Mouse (Mus musculus): ENCODE results near the gene Ace3. TPM values are rescaled to one million over a fixed set of nuclear protein-coding genes. Genes with fewer than 3 reads are reported as not detected.

The Ace3 gene
- polyA plus RNA-seq, 1 experiment from 2014 or later: not detected

DNA sequence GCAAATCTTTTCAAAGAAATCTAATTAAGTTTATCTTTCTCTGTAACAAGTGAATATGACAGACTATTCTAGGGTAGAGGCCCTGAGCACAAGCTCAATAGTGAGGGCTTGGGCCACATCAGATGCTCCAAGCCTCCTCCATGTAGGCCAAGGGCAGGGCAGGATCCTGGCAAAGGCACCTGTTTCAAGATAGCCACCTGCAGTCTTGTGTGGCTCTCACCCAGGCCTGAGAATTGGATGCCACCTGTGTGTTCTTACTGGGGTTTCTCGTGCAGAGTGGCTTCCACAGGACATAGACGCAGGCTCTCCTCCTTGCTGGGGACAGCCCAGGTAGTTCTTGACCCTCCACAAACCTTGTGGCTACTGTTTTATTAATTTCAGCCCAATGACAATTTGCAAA lies 16.2 kb upstream of the Ace3 start:
- ATAC-seq (ENCODE audit: insufficient number of reproducible peaks, insufficient read depth, low FRiP score, low read depth): no peak

DNA sequence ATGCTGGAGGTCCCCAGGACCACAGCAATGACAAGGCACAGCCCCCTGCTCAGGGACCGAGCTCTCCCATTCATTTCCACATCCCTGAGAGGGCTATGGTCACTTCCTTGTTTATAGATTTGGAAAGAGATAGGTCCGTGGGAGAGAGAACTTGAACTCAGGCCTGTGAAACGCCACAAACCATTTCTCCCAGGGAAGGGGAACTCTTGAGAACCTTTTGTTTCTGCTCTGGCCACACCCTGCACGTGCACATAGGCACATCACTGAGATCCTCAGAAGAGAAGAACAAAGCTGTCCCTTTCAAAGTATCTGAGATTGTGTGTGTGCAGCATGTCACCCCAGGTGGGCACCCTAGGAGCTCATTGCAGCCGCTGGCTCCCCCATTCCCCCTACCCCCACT lies 15.8 kb upstream of the Ace3 start:
- Histone ChIP-seq H3K4me1 (ENCODE audit: control insufficient read depth in 2 of 2, insufficient read depth in 2 of 2, low read length in 2 of 2) (no peaks in the 10 kb centered on the region), H3K27me3 (ENCODE audit: control insufficient read depth, insufficient read depth, low read length) (peaks cover 2% of the 10 kb centered on the region; the same call in 1 of the 2 replicates), H3K4me3 (ENCODE audit: control insufficient read depth in 1 of 2, insufficient read depth in 1 of 2, low read depth in 1 of 2, low read length in 2 of 2) (no peak overlapping the region), H3K9ac (ENCODE audit: low read length) (no peak overlapping the region), H3K36me3 (ENCODE audit: control insufficient read depth, insufficient read depth, low read length) (no peaks in the 10 kb centered on the region), H3K27ac (replicated peaks in 1 of 2; ENCODE audit: control insufficient read depth in 1 of 2, insufficient read depth in 1 of 2, low read depth in 2 of 2, low read length in 2 of 2) (no peak overlapping the region), H3K9me3 (ENCODE audit: control insufficient read depth, low read length) (no peaks in the 10 kb centered on the region), H3K4me2 (ENCODE audit: low read length) (no peak overlapping the region)
- no peak for ATAC-seq (ENCODE audit: insufficient number of reproducible peaks, insufficient read depth, low FRiP score, low read depth)
- 56% methylated on average over 5 of the region's 5 CpGs for WGBS

More for the DNA sequence above, 16.2 kb upstream of the Ace3 start:
- Histone ChIP-seq H3K9ac (ENCODE audit: low read length) (no peak overlapping the region), H3K36me3 (ENCODE audit: control insufficient read depth, insufficient read depth, low read length) (no peaks in the 10 kb centered on the region), H3K27ac (replicated peaks in 1 of 2; ENCODE audit: control insufficient read depth in 1 of 2, insufficient read depth in 1 of 2, low read depth in 2 of 2, low read length in 2 of 2) (no peak overlapping the region), H3K4me2 (ENCODE audit: low read length) (no peak overlapping the region), H3K4me3 (ENCODE audit: control insufficient read depth in 1 of 2, insufficient read depth in 1 of 2, low read depth in 1 of 2, low read length in 2 of 2) (no peak overlapping the region), H3K4me1 (ENCODE audit: control insufficient read depth in 2 of 2, insufficient read depth in 2 of 2, low read length in 2 of 2) (no peaks in the 10 kb centered on the region), H3K9me3 (ENCODE audit: control insufficient read depth, low read length) (no peaks in the 10 kb centered on the region), H3K27me3 (ENCODE audit: control insufficient read depth, insufficient read depth, low read length) (peaks cover 6% of the 10 kb centered on the region)
- WGBS: 69% methylated on average over 2 of the region's 2 CpGs

DNA sequence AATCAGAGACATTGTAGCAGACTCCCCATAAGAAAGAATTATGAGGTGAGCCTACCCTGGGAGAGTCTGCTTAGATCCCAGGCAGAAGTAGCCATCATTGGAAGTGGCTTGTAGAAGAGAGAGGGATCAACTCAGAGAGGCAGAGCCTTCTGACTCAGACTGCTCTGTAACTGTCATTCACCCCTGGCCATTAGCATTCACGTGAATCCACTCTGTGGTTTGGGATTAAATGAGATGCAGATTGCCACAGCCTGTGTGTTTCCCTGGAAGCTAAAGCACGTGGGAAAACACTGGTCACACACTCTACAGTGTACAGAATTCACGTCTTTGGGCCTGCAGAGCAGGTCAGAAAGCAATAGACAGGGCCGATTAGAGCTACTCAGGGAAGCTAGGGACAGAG lies 10.0 kb upstream of the Ace3 start:
- Histone ChIP-seq H3K4me1 (ENCODE audit: control insufficient read depth in 2 of 2, insufficient read depth in 2 of 2, low read length in 2 of 2) (peaks cover 3 to 4% of the 10 kb centered on the region in 2 experiments; a peak in 2 of 4 replicates), H3K9ac (ENCODE audit: low read length) (no peak overlapping the region), H3K4me2 (ENCODE audit: low read length) (no peak overlapping the region), H3K27me3 (ENCODE audit: control insufficient read depth, insufficient read depth, low read length) (no peaks in the 10 kb centered on the region; the same call in 1 of the 2 replicates), H3K4me3 (ENCODE audit: control insufficient read depth in 1 of 2, insufficient read depth in 1 of 2, low read depth in 1 of 2, low read length in 2 of 2) (no peak overlapping the region), H3K27ac (replicated peaks in 1 of 2; ENCODE audit: control insufficient read depth in 1 of 2, insufficient read depth in 1 of 2, low read depth in 2 of 2, low read length in 2 of 2) (no peak overlapping the region), H3K9me3 (ENCODE audit: control insufficient read depth, low read length) (no peaks in the 10 kb centered on the region), H3K36me3 (ENCODE audit: control insufficient read depth, insufficient read depth, low read length) (no peaks in the 10 kb centered on the region)
- no peak for ATAC-seq (ENCODE audit: insufficient number of reproducible peaks, insufficient read depth, low FRiP score, low read depth)
- WGBS: 58% methylated on average over 4 of the region's 4 CpGs

GRCm38 (mm10) chr11:105987446-105987845 lies 7.0 kb upstream of the Ace3 start:
- Histone ChIP-seq H3K27me3 (ENCODE audit: control insufficient read depth, insufficient read depth, low read length) (no peaks in the 10 kb centered on the region), H3K27ac (replicated peaks in 1 of 2; ENCODE audit: control insufficient read depth in 1 of 2, insufficient read depth in 1 of 2, low read depth in 2 of 2, low read length in 2 of 2) (no peak overlapping the region)
- no peak for ATAC-seq (ENCODE audit: insufficient number of reproducible peaks, insufficient read depth, low FRiP score, low read depth)

GRCm38 (mm10) chr11:105989446-105989845 lies 5.0 kb upstream of the Ace3 start:
- no peaks in the 10 kb centered on the region for H3K27me3 ChIP-seq (ENCODE audit: control insufficient read depth, insufficient read depth, low read length)
- no peaks in the 10 kb centered on the region for H3K9me3 ChIP-seq (ENCODE audit: control insufficient read depth, low read length)
- no peak overlapping the region for H3K9ac ChIP-seq (ENCODE audit: low read length)
- no peak overlapping the region for H3K4me2 ChIP-seq (ENCODE audit: low read length)
- no peak for ATAC-seq (ENCODE audit: insufficient number of reproducible peaks, insufficient read depth, low FRiP score, low read depth)
- no peaks in the 10 kb centered on the region for H3K36me3 ChIP-seq (ENCODE audit: control insufficient read depth, insufficient read depth, low read length)
- no peak overlapping the region for H3K4me3 ChIP-seq (ENCODE audit: control insufficient read depth in 1 of 2, insufficient read depth in 1 of 2, low read depth in 1 of 2, low read length in 2 of 2)
- peaks cover 3 to 4% of the 10 kb centered on the region in 2 experiments; a peak in 2 of 4 replicates for H3K4me1 ChIP-seq (ENCODE audit: control insufficient read depth in 2 of 2, insufficient read depth in 2 of 2, low read length in 2 of 2)
- no peak overlapping the region for H3K27ac ChIP-seq (replicated peaks in 1 of 2; ENCODE audit: control insufficient read depth in 1 of 2, insufficient read depth in 1 of 2, low read depth in 2 of 2, low read length in 2 of 2)
- 74% methylated on average over 6 of the region's 6 CpGs for WGBS

More at GRCm38 (mm10) chr11:105987446-105987845, 7.0 kb upstream of the Ace3 start:
- Histone ChIP-seq H3K4me1 (ENCODE audit: control insufficient read depth in 2 of 2, insufficient read depth in 2 of 2, low read length in 2 of 2) (peaks cover 3 to 4% of the 10 kb centered on the region in 2 experiments; a peak in 2 of 4 replicates), H3K4me2 (ENCODE audit: low read length) (no peak overlapping the region), H3K4me3 (ENCODE audit: control insufficient read depth in 1 of 2, insufficient read depth in 1 of 2, low read depth in 1 of 2, low read length in 2 of 2) (no peak overlapping the region), H3K36me3 (ENCODE audit: control insufficient read depth, insufficient read depth, low read length) (no peaks in the 10 kb centered on the region), H3K9ac (ENCODE audit: low read length) (no peak overlapping the region), H3K9me3 (ENCODE audit: control insufficient read depth, low read length) (no peaks in the 10 kb centered on the region)
- 47% methylated on average over 6 of the region's 6 CpGs for WGBS

- Histone ChIP-seq H3K9me3 (ENCODE audit: control insufficient read depth, low read length) (no peaks in the 10 kb centered on the region), H3K36me3 (ENCODE audit: control insufficient read depth, insufficient read depth, low read length) (no peaks in the 10 kb centered on the region), H3K4me2 (ENCODE audit: low read length) (no peak overlapping the region), H3K4me1 (ENCODE audit: control insufficient read depth in 2 of 2, insufficient read depth in 2 of 2, low read length in 2 of 2) (peaks cover 3 to 4% of the 10 kb centered on the region in 2 experiments; a peak in 2 of 4 replicates), H3K27ac (replicated peaks in 1 of 2; ENCODE audit: control insufficient read depth in 1 of 2, insufficient read depth in 1 of 2, low read depth in 2 of 2, low read length in 2 of 2) (no peak overlapping the region), H3K4me3 (ENCODE audit: control insufficient read depth in 1 of 2, insufficient read depth in 1 of 2, low read depth in 1 of 2, low read length in 2 of 2) (no peak overlapping the region), H3K27me3 (ENCODE audit: control insufficient read depth, insufficient read depth, low read length) (no peaks in the 10 kb centered on the region; the same call in 1 of the 2 replicates), H3K9ac (ENCODE audit: low read length) (no peak overlapping the region)
- ATAC-seq (ENCODE audit: insufficient number of reproducible peaks, insufficient read depth, low FRiP score, low read depth): no peak
- WGBS: 49% methylated on average over 2 of the region's 2 CpGs
Measured at GRCm38 (mm10) chr11:105990231-105990630, 4.2 kb upstream of the Ace3 start.

DNA sequence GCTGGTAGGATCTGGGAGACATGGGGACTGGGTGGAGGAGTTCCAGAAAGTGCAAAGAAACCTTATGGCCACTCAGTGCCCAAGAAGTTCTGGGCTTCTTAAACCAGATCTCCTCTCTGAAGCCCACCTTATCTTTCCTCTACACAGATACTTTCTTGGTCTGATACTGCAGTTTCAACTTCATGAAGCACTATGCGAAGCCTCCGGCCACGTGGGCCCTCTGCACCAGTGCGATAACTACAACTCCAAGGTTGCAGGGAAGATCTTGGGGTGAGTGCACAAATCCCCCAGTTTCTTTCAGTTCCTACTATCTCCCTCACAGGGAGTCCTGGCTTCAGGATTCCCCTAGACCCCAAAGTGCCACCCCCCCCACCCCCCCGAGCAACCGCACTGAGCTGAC lies 5.6 kb downstream of the Ace3 start:
- Histone ChIP-seq H3K4me1 (ENCODE audit: control insufficient read depth in 2 of 2, insufficient read depth in 2 of 2, low read length in 2 of 2) (no peaks in the 10 kb centered on the region), H3K4me3 (ENCODE audit: control insufficient read depth in 1 of 2, insufficient read depth in 1 of 2, low read depth in 1 of 2, low read length in 2 of 2) (no peak overlapping the region), H3K4me2 (ENCODE audit: low read length) (no peak overlapping the region), H3K9me3 (ENCODE audit: control insufficient read depth, low read length) (no peaks in the 10 kb centered on the region), H3K27ac (replicated peaks in 1 of 2; ENCODE audit: control insufficient read depth in 1 of 2, insufficient read depth in 1 of 2, low read depth in 2 of 2, low read length in 2 of 2) (no peak overlapping the region), H3K36me3 (ENCODE audit: control insufficient read depth, insufficient read depth, low read length) (no peaks in the 10 kb centered on the region), H3K27me3 (ENCODE audit: control insufficient read depth, insufficient read depth, low read length) (no peaks in the 10 kb centered on the region), H3K9ac (ENCODE audit: low read length) (no peak overlapping the region)
- WGBS: 88% methylated on average over 6 of the region's 6 CpGs
- no peak for ATAC-seq (ENCODE audit: insufficient number of reproducible peaks, insufficient read depth, low FRiP score, low read depth)

DNA sequence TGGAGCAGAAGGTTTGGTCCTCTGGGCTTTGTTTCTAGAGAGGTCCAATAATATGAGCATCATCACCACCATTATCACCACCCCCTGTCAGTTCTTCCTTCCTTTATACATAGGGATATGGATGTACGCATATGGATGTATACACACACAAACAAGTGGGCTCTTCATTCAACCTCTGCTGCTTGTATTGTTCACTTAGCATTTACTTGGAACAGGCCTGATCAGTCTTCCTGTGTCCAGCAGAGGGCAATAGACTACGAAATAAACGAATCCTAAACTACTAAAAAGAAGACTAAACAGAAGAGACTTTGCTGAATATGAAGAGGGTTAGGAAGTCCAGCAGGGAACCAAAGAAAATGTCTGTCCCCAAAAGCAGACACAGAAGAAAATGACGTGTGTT lies 7.2 kb downstream of the Ace3 start:
- no peaks in the 10 kb centered on the region for H3K27me3 ChIP-seq (ENCODE audit: control insufficient read depth, insufficient read depth, low read length)
- no peaks in the 10 kb centered on the region for H3K4me1 ChIP-seq (ENCODE audit: control insufficient read depth in 2 of 2, insufficient read depth in 2 of 2, low read length in 2 of 2)
- no peak for ATAC-seq (ENCODE audit: insufficient number of reproducible peaks, insufficient read depth, low FRiP score, low read depth)
- H3K4me3 ChIP-seq (ENCODE audit: control insufficient read depth in 1 of 2, insufficient read depth in 1 of 2, low read depth in 1 of 2, low read length in 2 of 2): no peak overlapping the region
- H3K4me2 ChIP-seq (ENCODE audit: low read length): no peak overlapping the region
- no peaks in the 10 kb centered on the region for H3K36me3 ChIP-seq (ENCODE audit: control insufficient read depth, insufficient read depth, low read length)
- H3K9ac ChIP-seq (ENCODE audit: low read length): no peak overlapping the region
- 43% methylated on average over 4 of the region's 4 CpGs for WGBS
- H3K27ac ChIP-seq (replicated peaks in 1 of 2; ENCODE audit: control insufficient read depth in 1 of 2, insufficient read depth in 1 of 2, low read depth in 2 of 2, low read length in 2 of 2): no peak overlapping the region
- no peaks in the 10 kb centered on the region for H3K9me3 ChIP-seq (ENCODE audit: control insufficient read depth, low read length)
